Mouse (Mus musculus) megakaryocyte, embryonic 14.5 days (primary cell): ENCODE data around the gene Thap7. TPM values are rescaled to one million over a fixed set of nuclear protein-coding genes. Genes with fewer than 3 reads are reported as not detected.

Experiments
- H3K27me3 ChIP-seq: replicated peaks from 2 replicates; pipeline ENCODE3; 2012; ENCODE audit warnings: inconsistent platforms
- H3K36me3 ChIP-seq: replicated peaks from 2 replicates; pipeline ENCODE3; 2012; ENCODE audit warnings: low read length, inconsistent platforms, mixed read lengths
- H3K4me1 ChIP-seq: 2 replicates; pipeline ENCODE4 v1.6.1; 2012; ENCODE audit warnings: inconsistent platforms
- H3K4me3 ChIP-seq: replicated peaks from 2 replicates; pipeline ENCODE3; 2012; ENCODE audit warnings: moderate library complexity, mild to moderate bottlenecking, inconsistent platforms
- H3K9me3 ChIP-seq: 2 replicates; pipeline ENCODE4 v1.6.1; 2012; ENCODE audit warnings: inconsistent platforms
- FLI1 ChIP-seq: IDR thresholded peaks from 2 replicates; pipeline ENCODE4 v1.6.1; 2012; ENCODE audit warnings: low read length, inconsistent platforms, mixed read lengths
- GATA1 ChIP-seq: IDR thresholded peaks from 3 replicates; pipeline ENCODE4 v1.6.1; 2012; ENCODE audit warnings: mixed read lengths, low read length, inconsistent platforms, borderline replicate concordance
- polyA plus RNA-seq: library from polyadenylated mRNA; stranded (reverse); fragments of >175 nt; gene quantifications from 2 replicates; pipeline ENCODE4 v1.2.3, GENCODE M21; 2012; ENCODE audit warnings: low replicate concordance; ENCODE audit not compliant: insufficient read depth

The Thap7 gene
- polyA plus RNA-seq, 1 experiment: 163 TPM

DNA sequence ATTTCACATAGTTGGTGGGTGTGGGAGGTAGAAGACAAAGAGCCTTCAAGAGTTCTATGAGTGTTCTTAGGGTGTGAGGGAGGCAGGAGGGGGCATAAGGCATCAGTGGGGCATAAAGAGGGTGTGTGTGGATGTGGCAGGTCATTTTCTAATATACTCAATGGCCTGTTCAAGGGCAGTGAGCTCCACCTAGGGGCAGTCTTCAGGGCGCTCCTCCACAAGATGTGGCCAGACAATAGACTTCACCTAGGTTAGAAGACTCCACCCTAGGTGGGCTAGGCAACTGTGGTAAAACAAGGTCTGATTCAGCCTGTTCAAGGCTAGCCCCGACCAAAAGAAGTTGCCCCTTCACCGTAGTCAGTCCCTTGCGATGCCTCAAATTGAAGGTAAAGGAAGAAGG lies 1.3 kb upstream of the Thap7 start:
- Histone ChIP-seq H3K4me1 (peaks cover 38% of the 10 kb centered on the region), H3K36me3 (peaks cover 21% of the 10 kb centered on the region), H3K27me3 (peaks cover 2% of the 10 kb centered on the region), H3K9me3 (peaks cover 4% of the 10 kb centered on the region), H3K4me3 (peak overlapping the region; percentile 42)
- TF ChIP-seq FLI1 (no peak), GATA1 (no peak)

DNA sequence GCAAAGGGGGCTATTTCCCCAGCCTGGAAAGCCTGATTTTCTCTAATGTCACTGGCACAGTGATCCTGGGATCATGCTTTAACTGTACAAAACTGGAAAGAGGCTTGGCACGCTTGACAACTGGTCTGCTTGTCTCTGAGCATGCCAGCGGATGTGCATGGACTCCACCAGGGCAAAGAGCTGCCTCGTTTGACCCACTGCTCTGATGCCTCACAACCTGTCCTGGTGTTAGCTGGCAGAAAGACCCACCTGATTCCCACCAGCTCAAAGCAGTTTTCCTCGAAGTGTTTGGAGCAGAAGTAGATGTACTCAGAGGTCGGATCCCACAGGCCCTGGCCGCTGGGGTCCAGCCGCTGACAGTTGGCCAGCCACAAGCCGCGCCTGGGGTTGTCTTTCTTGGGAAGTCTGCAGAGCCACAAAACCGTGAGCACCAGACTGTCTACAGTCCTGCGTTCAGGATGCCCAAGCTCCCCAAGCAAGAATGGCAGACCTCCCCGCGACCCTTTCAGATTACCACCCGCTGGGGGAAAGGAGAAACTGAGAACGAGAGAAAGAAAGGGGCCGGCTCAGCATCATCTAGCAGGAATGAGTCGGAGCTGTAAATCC lies 852 bp downstream of the Thap7 start:
- H3K36me3 ChIP-seq: peaks cover 43% of the 10 kb centered on the region
- H3K27me3 ChIP-seq: no peaks in the 10 kb centered on the region

DNA sequence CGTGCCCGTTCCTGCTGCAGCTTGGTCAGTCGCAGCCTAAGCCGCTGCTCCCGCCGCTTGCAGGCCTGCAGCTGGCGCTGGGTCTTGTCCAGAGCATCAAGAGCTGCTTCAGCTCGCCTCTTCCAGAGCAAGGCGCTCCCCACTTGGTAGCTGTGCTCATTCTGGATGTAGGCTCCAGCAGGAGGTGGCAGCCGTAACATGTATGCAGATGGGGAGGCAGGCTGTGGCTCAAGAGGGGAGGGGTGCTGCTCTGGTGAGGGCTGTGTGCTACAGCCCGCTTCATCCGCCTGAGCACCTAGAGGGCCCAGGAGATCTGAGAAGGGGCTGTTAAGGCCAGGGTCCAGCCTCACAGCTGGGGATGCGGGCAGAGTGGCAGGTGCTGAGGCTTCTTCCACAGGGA lies 2.7 kb downstream of the Thap7 start:
- TF ChIP-seq GATA1: no peak
- TF ChIP-seq FLI1: no peak
- Histone ChIP-seq H3K9me3 (no peaks in the 10 kb centered on the region), H3K27me3 (no peaks in the 10 kb centered on the region), H3K4me1 (peaks cover 38% of the 10 kb centered on the region), H3K4me3 (no peak overlapping the region), H3K36me3 (peaks cover 60% of the 10 kb centered on the region)

More for the DNA sequence above, 852 bp downstream of the Thap7 start:
- Histone ChIP-seq H3K9me3 (no peaks in the 10 kb centered on the region), H3K4me1 (peaks cover 38% of the 10 kb centered on the region), H3K4me3 (peak overlapping the region; percentile 98)
- TF ChIP-seq FLI1: no peak
- TF ChIP-seq GATA1: no peak

DNA sequence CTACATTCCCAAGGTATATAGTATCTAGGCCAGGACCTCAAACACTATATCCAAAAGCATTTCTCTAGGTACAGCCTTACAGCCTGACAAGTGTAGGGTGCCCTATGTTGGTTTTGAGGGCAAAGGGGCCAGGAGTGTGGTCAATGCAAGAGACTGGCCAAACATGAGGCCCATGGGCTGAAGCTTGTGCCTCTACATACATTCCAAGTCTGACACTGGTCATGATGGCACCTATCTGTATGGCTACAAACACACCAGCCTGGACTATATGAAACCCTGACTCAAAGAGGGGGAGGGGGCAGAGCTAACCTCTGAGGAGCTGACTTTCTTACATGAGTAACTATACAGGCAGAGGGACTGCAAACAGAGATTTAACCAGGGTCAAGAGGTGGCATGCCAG lies 3.3 kb downstream of the Thap7 start:
- Histone ChIP-seq H3K4me3 (no peak overlapping the region), H3K4me1 (peaks cover 36% of the 10 kb centered on the region), H3K9me3 (no peaks in the 10 kb centered on the region), H3K27me3 (no peaks in the 10 kb centered on the region), H3K36me3 (peaks cover 66% of the 10 kb centered on the region)
- TF ChIP-seq FLI1: no peak
- no peak for TF ChIP-seq GATA1

DNA sequence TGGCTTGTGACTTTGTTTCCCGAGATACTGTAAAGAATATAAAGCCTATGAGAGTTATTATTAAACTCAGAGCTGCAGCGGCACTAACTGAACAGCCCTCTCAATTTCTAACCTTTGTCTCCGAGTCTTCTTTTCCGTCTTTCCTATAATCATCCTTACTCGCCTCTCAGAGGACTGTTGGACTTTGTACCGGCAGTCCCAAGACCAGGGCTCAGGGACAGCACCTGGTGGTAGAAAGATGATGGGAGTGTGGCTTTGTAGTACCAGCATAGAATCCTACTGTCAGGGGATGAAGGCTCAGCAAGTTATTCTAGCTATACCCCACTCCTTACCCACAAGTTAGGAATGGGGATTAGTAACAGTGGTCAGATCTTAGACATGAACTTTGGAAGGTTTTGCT lies 4.7 kb downstream of the Thap7 start:
- no peaks in the 10 kb centered on the region for H3K9me3 ChIP-seq
- H3K27me3 ChIP-seq: no peaks in the 10 kb centered on the region
- H3K36me3 ChIP-seq: peaks cover 80% of the 10 kb centered on the region
- TF ChIP-seq FLI1: no peak
- TF ChIP-seq GATA1: no peak
- no peak overlapping the region for H3K4me3 ChIP-seq
- peaks cover 24% of the 10 kb centered on the region for H3K4me1 ChIP-seq

DNA sequence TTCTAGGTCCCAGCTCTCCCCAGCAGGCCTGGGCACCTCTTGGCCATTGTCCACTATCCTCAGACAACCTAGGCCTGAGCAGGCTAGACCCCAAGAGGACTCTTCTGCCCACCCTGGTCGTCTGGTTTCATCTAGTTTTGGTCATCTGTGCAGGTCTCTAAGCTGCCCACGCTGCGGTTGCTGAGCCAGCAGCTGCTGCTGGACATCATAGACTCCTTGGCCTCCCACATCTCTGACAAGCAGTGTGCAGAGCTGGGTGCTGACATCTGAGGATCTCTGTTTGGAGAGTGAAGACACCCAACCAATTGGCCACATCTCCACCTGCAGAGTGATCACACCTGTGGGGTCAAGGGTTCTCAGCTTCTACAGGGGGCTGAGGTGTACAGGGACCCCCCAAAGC lies 5.4 kb downstream of the Thap7 start:
- TF ChIP-seq GATA1: no peak
- no peak for TF ChIP-seq FLI1
- H3K4me3 ChIP-seq: no peak overlapping the region
- no peaks in the 10 kb centered on the region for H3K27me3 ChIP-seq
- no peaks in the 10 kb centered on the region for H3K9me3 ChIP-seq
- peaks cover 87% of the 10 kb centered on the region for H3K36me3 ChIP-seq
- peaks cover 23% of the 10 kb centered on the region for H3K4me1 ChIP-seq

DNA sequence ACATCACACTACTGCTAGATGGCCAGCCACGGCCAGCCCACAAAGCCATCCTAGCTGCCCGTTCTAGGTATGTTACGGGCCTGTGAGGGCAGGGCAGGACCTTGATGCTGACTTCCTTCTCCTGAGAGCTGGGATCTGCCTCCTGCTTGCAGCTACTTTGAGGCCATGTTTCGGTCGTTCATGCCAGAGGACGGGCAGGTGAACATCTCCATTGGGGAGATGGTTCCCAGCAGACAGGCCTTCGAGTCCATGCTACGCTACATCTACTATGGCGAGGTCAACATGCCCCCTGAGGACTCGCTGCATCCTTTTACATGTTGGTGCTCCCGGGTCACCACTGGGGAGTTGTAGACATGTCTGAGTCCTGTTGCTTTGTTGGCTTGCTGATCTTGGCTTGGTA lies 6.8 kb downstream of the Thap7 start:
- no peaks in the 10 kb centered on the region for H3K9me3 ChIP-seq
- H3K36me3 ChIP-seq: peaks cover 99% of the 10 kb centered on the region
- H3K4me1 ChIP-seq: peaks cover 10% of the 10 kb centered on the region
- no peak for TF ChIP-seq FLI1
- no peak for TF ChIP-seq GATA1
- no peaks in the 10 kb centered on the region for H3K27me3 ChIP-seq
- no peak overlapping the region for H3K4me3 ChIP-seq

DNA sequence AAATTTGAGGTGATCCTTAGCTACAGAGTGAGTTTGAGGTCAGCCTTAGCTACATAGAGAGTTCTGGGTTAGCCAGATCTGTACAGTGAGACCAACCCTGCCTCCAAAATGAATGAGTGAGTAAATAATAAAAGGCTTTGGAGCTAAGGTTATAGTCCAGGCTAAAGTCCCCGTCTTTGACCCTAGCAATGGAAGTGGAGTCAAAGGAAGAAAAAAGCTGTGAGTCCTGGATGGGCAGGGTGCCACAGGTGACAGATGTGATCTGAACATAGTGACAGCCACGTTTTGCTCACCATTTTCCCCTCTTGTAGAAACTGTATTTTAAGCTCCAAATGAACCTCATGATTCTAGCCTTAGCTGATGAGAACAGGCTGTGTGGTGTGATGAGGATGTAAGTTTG lies 12.0 kb downstream of the Thap7 start:
- TF ChIP-seq FLI1: no peak
- TF ChIP-seq GATA1: no peak
- no peaks in the 10 kb centered on the region for H3K4me1 ChIP-seq

DNA sequence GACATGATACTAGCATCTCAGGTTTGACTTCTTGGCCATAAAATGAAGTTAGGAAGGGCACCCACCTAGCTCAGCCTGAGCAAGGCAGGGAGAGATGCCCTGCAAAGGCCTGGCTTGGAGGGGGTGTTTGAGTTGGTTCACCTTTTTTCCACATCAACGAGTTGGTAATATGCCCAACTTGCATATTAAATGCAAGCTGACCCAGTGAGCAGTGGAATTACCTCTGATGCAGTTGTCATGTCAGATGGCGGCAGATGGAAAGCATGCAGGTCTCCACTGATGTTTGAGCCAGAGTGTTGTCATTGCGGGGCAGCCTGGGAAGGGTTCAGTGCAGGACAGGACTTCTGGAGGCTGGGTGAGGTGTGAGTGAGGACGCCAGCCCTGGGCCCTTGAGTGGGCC lies 19.5 kb downstream of the Thap7 start:
- Histone ChIP-seq H3K9me3 (no peaks in the 10 kb centered on the region), H3K4me3 (no peak overlapping the region), H3K4me1 (peaks cover 37% of the 10 kb centered on the region), H3K27me3 (peaks cover 2% of the 10 kb centered on the region), H3K36me3 (peaks cover 62% of the 10 kb centered on the region)
- TF ChIP-seq FLI1: no peak
- TF ChIP-seq GATA1: no peak

More for the DNA sequence above, 12.0 kb downstream of the Thap7 start:
- no peaks in the 10 kb centered on the region for H3K9me3 ChIP-seq
- H3K27me3 ChIP-seq: no peaks in the 10 kb centered on the region
- no peak overlapping the region for H3K4me3 ChIP-seq
- peaks cover 98% of the 10 kb centered on the region for H3K36me3 ChIP-seq

DNA sequence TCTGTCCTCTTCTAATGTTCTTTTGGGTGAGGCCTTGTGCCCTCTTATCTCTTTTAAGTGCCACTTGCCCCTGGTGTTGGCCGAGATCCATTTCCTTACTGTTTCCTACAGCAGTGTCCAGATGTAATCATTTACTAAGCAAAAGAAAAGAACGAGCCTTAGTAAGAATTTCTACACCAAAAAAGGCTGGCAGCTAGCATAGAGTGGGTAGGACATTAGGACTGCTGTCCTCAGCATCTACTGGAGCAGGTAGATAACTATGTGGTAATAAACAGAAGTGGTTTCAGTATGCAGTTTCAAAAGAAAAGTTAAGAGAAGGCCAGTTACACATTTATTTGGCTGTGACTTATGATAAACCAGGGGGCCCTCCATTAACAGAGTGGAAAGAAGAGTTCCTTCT lies 20.2 kb downstream of the Thap7 start:
- Histone ChIP-seq H3K36me3 (peaks cover 54% of the 10 kb centered on the region), H3K4me3 (peak overlapping the region; percentile 17), H3K27me3 (peaks cover 8% of the 10 kb centered on the region), H3K9me3 (no peaks in the 10 kb centered on the region), H3K4me1 (peaks cover 45% of the 10 kb centered on the region)
- TF ChIP-seq GATA1: no peak
- no peak for TF ChIP-seq FLI1
